Mouse (Mus musculus): Measurements from ENCODE around the gene Zfp385b. TPM values are rescaled to one million over a fixed set of nuclear protein-coding genes. Genes with fewer than 3 reads are reported as not detected.

Gene Zfp385b
- polyA plus RNA-seq, 1 experiment from 2014 or later = 1.7 TPM

GRCm38 (mm10) chr2:77476444-77476843 is 343.0 kb downstream of the Zfp385b start:
- no peak overlapping the region for H3K9ac ChIP-seq (ENCODE audit: low read length)
- H3K27ac ChIP-seq (ENCODE audit: low read depth, low read length) = no peak overlapping the region
- ATAC-seq (ENCODE audit: low FRiP score) (no peak), DNase-seq (ENCODE audit: low spot score, missing footprints) (no peak)
- no peaks in the 10 kb centered on the region; the same call in 1 of the 2 replicates for H3K9me3 ChIP-seq (ENCODE audit: control insufficient read depth, low read length)
- no peak overlapping the region for H3K4me3 ChIP-seq (ENCODE audit: low read depth, low read length)
- no peaks in the 10 kb centered on the region for H3K4me1 ChIP-seq (ENCODE audit: control insufficient read depth, insufficient read depth, low read length)
- no peak overlapping the region for H3K4me2 ChIP-seq
- H3K36me3 ChIP-seq (ENCODE audit: control insufficient read depth, insufficient read depth, low read length) = no peaks in the 10 kb centered on the region
- 88% methylated on average over 8 of the region's 8 CpGs for WGBS
- H3K27me3 ChIP-seq (ENCODE audit: control insufficient read depth, insufficient read depth, low read length) = no peaks in the 10 kb centered on the region

- no peaks in the 10 kb centered on the region for H3K27me3 ChIP-seq (ENCODE audit: control insufficient read depth, insufficient read depth, low read length)
- no peaks in the 10 kb centered on the region for H3K4me1 ChIP-seq (ENCODE audit: control insufficient read depth, insufficient read depth, low read length)
- DNase-seq (ENCODE audit: low spot score, missing footprints) (no peak), ATAC-seq (ENCODE audit: low FRiP score) (no peak)
- H3K9me3 ChIP-seq (ENCODE audit: control insufficient read depth, low read length) = no peaks in the 10 kb centered on the region; the same call in 1 of the 2 replicates
- H3K4me3 ChIP-seq (ENCODE audit: low read depth, low read length) = no peak overlapping the region
- no peak overlapping the region for H3K4me2 ChIP-seq
- no peak overlapping the region for H3K27ac ChIP-seq (ENCODE audit: low read depth, low read length)
- H3K36me3 ChIP-seq (ENCODE audit: control insufficient read depth, insufficient read depth, low read length) = no peaks in the 10 kb centered on the region
- no peak overlapping the region for H3K9ac ChIP-seq (ENCODE audit: low read length)
- 83% methylated on average over 11 of the region's 11 CpGs for WGBS
Measured at GRCm38 (mm10) chr2:77472254-77472837, 347.1 kb downstream of the Zfp385b start.

DNA sequence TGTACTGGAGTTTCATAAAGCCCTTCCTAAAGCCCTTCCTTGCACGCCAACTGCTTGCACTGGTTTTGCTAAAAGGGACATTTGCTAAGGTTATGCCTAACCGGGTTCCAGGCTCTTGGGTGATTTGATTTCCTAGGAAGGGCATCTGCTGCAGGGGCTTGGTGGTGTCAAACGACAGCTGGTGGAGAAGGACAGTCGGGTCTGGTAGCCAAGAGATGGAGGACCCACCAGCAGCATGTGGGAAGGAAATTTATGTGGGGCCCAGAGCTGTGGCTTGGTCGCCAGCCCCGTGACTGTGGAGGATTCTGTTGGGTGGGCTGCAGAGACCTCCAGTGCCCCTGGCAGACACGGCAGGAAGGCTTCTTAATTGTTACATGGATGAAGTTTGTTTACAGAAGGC is 348.7 kb downstream of the Zfp385b start:
- H3K4me1 ChIP-seq (ENCODE audit: control insufficient read depth, insufficient read depth, low read length) = no peaks in the 10 kb centered on the region
- no peak overlapping the region for H3K4me3 ChIP-seq (ENCODE audit: low read depth, low read length)
- WGBS = 82% methylated on average over 7 of the region's 7 CpGs

GRCm38 (mm10) chr2:77461413-77461812 is 358.0 kb downstream of the Zfp385b start:
- DNase-seq (ENCODE audit: low spot score, missing footprints) = no peak
- Histone ChIP-seq H3K9ac (ENCODE audit: low read length) (no peak overlapping the region), H3K4me2 (no peak overlapping the region), H3K27ac (ENCODE audit: low read depth, low read length) (no peak overlapping the region), H3K4me3 (ENCODE audit: low read depth, low read length) (no peak overlapping the region), H3K4me1 (ENCODE audit: control insufficient read depth, insufficient read depth, low read length) (no peaks in the 10 kb centered on the region), H3K9me3 (ENCODE audit: control insufficient read depth, low read length) (no peaks in the 10 kb centered on the region), H3K36me3 (ENCODE audit: control insufficient read depth, insufficient read depth, low read length) (no peaks in the 10 kb centered on the region), H3K27me3 (ENCODE audit: control insufficient read depth, insufficient read depth, low read length) (no peaks in the 10 kb centered on the region)
- ATAC-seq (ENCODE audit: low FRiP score) = no peak
- 95% methylated on average over 10 of the region's 10 CpGs for WGBS

More for the DNA sequence above, 348.7 kb downstream of the Zfp385b start:
- no peaks in the 10 kb centered on the region for H3K36me3 ChIP-seq (ENCODE audit: control insufficient read depth, insufficient read depth, low read length)
- no peaks in the 10 kb centered on the region for H3K27me3 ChIP-seq (ENCODE audit: control insufficient read depth, insufficient read depth, low read length)
- no peaks in the 10 kb centered on the region; the same call in 1 of the 2 replicates for H3K9me3 ChIP-seq (ENCODE audit: control insufficient read depth, low read length)
- H3K9ac ChIP-seq (ENCODE audit: low read length) = no peak overlapping the region
- H3K4me2 ChIP-seq = no peak overlapping the region
- ATAC-seq (ENCODE audit: low FRiP score) = no peak
- H3K27ac ChIP-seq (ENCODE audit: low read depth, low read length) = no peak overlapping the region
- DNase-seq (ENCODE audit: low spot score, missing footprints) = no peak

DNA sequence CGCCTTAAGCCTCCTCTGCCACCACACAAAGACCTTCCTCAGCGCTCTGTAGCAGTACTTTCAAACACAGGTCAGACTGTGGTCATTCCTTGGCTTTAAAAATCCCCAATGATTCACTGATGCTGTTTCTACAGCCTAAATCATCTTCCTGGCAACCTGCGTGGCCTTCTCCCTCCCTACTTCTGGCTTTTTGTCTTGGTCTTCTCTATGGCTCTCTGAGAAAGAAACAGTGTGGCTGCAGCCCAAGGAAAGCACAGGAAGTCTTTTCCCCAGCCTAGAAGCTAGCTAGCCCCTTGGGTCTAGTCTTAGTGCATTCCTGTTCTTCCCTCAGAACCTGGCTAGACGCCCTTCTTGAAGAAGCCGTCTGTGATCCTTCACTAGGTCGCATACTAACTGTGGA is 359.4 kb downstream of the Zfp385b start:
- H3K4me3 ChIP-seq (ENCODE audit: low read depth, low read length) = no peak overlapping the region
- no peak overlapping the region for H3K27ac ChIP-seq (ENCODE audit: low read depth, low read length)
- ATAC-seq (ENCODE audit: low FRiP score) (no peak), DNase-seq (ENCODE audit: low spot score, missing footprints) (no peak)
- no peak overlapping the region for H3K4me2 ChIP-seq
- H3K4me1 ChIP-seq (ENCODE audit: control insufficient read depth, insufficient read depth, low read length) = no peaks in the 10 kb centered on the region
- 93% methylated on average over 6 of the region's 6 CpGs for WGBS
- no peaks in the 10 kb centered on the region for H3K27me3 ChIP-seq (ENCODE audit: control insufficient read depth, insufficient read depth, low read length)
- H3K9me3 ChIP-seq (ENCODE audit: control insufficient read depth, low read length) = no peaks in the 10 kb centered on the region
- H3K36me3 ChIP-seq (ENCODE audit: control insufficient read depth, insufficient read depth, low read length) = no peaks in the 10 kb centered on the region
- H3K9ac ChIP-seq (ENCODE audit: low read length) = no peak overlapping the region

GRCm38 (mm10) chr2:77458431-77458830 is 361.0 kb downstream of the Zfp385b start:
- H3K27ac ChIP-seq (ENCODE audit: low read depth, low read length) = no peak overlapping the region
- no peaks in the 10 kb centered on the region for H3K4me1 ChIP-seq (ENCODE audit: control insufficient read depth, insufficient read depth, low read length)
- no peak for DNase-seq (ENCODE audit: low spot score, missing footprints)
- no peak overlapping the region for H3K9ac ChIP-seq (ENCODE audit: low read length)
- no peak overlapping the region for H3K4me2 ChIP-seq
- no peaks in the 10 kb centered on the region for H3K27me3 ChIP-seq (ENCODE audit: control insufficient read depth, insufficient read depth, low read length)
- no peak for ATAC-seq (ENCODE audit: low FRiP score)
- WGBS = 89% methylated on average over 6 of the region's 6 CpGs
- H3K36me3 ChIP-seq (ENCODE audit: control insufficient read depth, insufficient read depth, low read length) = no peaks in the 10 kb centered on the region
- H3K9me3 ChIP-seq (ENCODE audit: control insufficient read depth, low read length) = no peaks in the 10 kb centered on the region
- no peak overlapping the region for H3K4me3 ChIP-seq (ENCODE audit: low read depth, low read length)

DNA sequence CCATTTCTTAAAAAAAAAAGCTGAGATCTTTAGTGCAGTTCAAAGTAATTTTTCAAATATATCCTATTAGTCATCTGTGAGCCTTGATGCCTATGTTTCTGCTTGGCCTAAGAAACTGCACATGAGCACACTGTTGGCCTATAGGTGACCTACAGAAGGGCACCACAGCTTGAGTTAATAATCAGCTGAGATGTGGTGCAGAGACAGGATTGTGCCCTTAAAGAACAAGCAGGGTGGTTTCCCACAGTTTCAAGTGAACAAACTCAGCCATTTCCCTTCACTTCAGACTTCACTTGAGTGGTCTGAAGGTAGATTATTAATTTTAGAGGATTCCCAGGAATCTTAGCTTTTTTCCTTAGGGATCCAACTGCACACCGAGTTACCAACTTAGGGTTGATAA is 362.3 kb downstream of the Zfp385b start:
- 79% methylated on average over 1 of the region's 1 CpGs for WGBS

DNA sequence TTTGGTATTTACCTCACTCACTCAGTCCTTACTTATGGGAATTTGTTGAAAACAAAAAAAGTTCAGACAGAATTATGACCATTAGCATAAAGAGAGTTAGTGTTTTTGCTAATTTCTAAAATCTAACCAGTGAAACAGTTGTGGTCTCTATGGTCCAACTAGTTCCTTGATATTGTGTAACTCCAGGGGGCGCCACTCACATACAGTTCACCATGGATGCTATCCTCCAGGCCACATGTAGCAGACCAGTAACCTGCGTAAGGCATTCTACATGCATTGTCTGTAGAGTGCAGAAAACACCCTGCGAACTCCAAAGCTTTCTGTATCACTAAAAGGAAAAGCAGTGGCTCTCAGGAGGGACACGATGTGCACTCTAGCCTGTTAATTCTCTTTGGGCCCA is 362.8 kb downstream of the Zfp385b start:
- DNase-seq (ENCODE audit: low spot score, missing footprints) (peak; percentile 91), ATAC-seq (ENCODE audit: low FRiP score) (peak; percentile 48; the same call in 1 of the 2 replicates)
- Histone ChIP-seq H3K4me2 (no peak overlapping the region), H3K27ac (ENCODE audit: low read depth, low read length) (no peak overlapping the region), H3K27me3 (ENCODE audit: control insufficient read depth, insufficient read depth, low read length) (no peaks in the 10 kb centered on the region), H3K9me3 (ENCODE audit: control insufficient read depth, low read length) (no peaks in the 10 kb centered on the region), H3K4me3 (ENCODE audit: low read depth, low read length) (no peak overlapping the region), H3K9ac (ENCODE audit: low read length) (no peak overlapping the region), H3K36me3 (ENCODE audit: control insufficient read depth, insufficient read depth, low read length) (no peaks in the 10 kb centered on the region), H3K4me1 (ENCODE audit: control insufficient read depth, insufficient read depth, low read length) (no peaks in the 10 kb centered on the region)
- WGBS = 50% methylated on average over 4 of the region's 4 CpGs

More for the DNA sequence above, 362.3 kb downstream of the Zfp385b start:
- Histone ChIP-seq H3K27me3 (ENCODE audit: control insufficient read depth, insufficient read depth, low read length) (no peaks in the 10 kb centered on the region), H3K36me3 (ENCODE audit: control insufficient read depth, insufficient read depth, low read length) (no peaks in the 10 kb centered on the region), H3K9me3 (ENCODE audit: control insufficient read depth, low read length) (no peaks in the 10 kb centered on the region), H3K4me1 (ENCODE audit: control insufficient read depth, insufficient read depth, low read length) (no peaks in the 10 kb centered on the region), H3K4me3 (ENCODE audit: low read depth, low read length) (no peak overlapping the region), H3K27ac (ENCODE audit: low read depth, low read length) (no peak overlapping the region), H3K9ac (ENCODE audit: low read length) (no peak overlapping the region), H3K4me2 (no peak overlapping the region)
- DNase-seq (ENCODE audit: low spot score, missing footprints) (no peak), ATAC-seq (ENCODE audit: low FRiP score) (no peak)

DNA sequence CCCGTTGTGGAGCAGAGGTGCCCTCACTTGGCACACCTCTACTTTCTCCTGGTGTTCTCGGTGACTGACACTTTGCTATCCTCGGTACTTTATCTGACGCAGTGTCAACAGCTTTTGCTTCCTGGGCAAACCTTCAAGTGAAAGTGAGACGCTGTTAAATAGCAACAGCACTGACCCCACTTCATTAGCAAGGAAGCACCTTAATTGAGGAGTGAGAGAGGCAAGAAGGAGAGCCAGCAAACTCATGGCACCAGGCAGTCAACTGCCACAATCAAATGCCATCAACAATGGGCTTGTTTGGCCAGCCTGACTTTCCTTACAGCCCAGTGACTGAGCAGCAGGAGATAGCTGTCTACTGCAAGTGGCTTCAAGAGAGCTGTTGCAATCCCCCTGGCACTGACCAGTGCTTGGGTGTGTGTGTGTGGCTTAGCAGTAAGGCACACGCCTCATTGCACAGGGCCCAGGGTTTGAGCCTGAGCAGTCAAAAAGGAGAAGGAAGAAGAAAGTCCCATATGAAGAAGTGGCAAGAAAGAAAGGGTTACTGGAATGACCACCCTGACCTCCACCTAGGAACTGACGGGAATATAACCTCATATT is 365.0 kb downstream of the Zfp385b start:
- Histone ChIP-seq H3K4me3 (ENCODE audit: low read depth, low read length) (no peak overlapping the region), H3K27ac (ENCODE audit: low read depth, low read length) (no peak overlapping the region), H3K9me3 (ENCODE audit: control insufficient read depth, low read length) (no peaks in the 10 kb centered on the region), H3K4me2 (no peak overlapping the region), H3K27me3 (ENCODE audit: control insufficient read depth, insufficient read depth, low read length) (no peaks in the 10 kb centered on the region), H3K36me3 (ENCODE audit: control insufficient read depth, insufficient read depth, low read length) (no peaks in the 10 kb centered on the region), H3K9ac (ENCODE audit: low read length) (no peak overlapping the region), H3K4me1 (ENCODE audit: control insufficient read depth, insufficient read depth, low read length) (peaks cover 3% of the 10 kb centered on the region; the same call in 1 of the 2 replicates)
- 86% methylated on average over 7 of the region's 7 CpGs for WGBS
- no peak for ATAC-seq (ENCODE audit: low FRiP score)
- peak; percentile 69 for DNase-seq (ENCODE audit: low spot score, missing footprints)

Data from midbrain, embryonic 11.5 days (tissue).